Mouse (Mus musculus) heart, embryonic 11.5 days (tissue): ENCODE data around the gene Dnajb13. TPM values are rescaled to one million over a fixed set of nuclear protein-coding genes. Genes with fewer than 3 reads are reported as not detected.

Source experiments
- ATAC-seq: fragments of 200-750 bp; cut with Nextera tagmentation; replicated peaks from 2 replicates; pipeline ENCODE4 v1.8.0; 2017; ENCODE audit warnings: moderate library complexity; ENCODE audit not compliant: insufficient number of reproducible peaks, low FRiP score, low TSS enrichment
- H3K27ac ChIP-seq: fragments of 300-500 bp; sonication (generic); 2 replicates; pipeline ENCODE4 v1.5.1; 2014; ENCODE audit warnings: mild to moderate bottlenecking, low read depth, low read length
- H3K27me3 ChIP-seq: fragments of 300-500 bp; sonication (generic); 2 replicates; pipeline ENCODE4 v1.6.1; 2014; ENCODE audit warnings: mild to moderate bottlenecking, low read length, mixed read lengths; ENCODE audit not compliant: control insufficient read depth, insufficient read depth
- H3K36me3 ChIP-seq: fragments of 300-500 bp; sonication (generic); 2 replicates; pipeline ENCODE4 v1.6.1; 2014; ENCODE audit warnings: mild to moderate bottlenecking, low read length, moderate library complexity, mixed read lengths; ENCODE audit not compliant: control insufficient read depth, insufficient read depth
- H3K4me1 ChIP-seq: fragments of 300-500 bp; sonication (generic); 2 replicates; pipeline ENCODE4 v1.6.1; 2014; ENCODE audit warnings: low read length; ENCODE audit not compliant: control insufficient read depth, insufficient read depth
- H3K4me2 ChIP-seq: fragments of 300-500 bp; sonication (generic); 2 replicates; pipeline ENCODE4 v1.6.1; 2014; ENCODE audit warnings: mild to moderate bottlenecking, moderate library complexity
- H3K4me3 ChIP-seq: fragments of 300-500 bp; sonication (generic); 2 replicates; pipeline ENCODE4 v1.5.1; 2014; ENCODE audit warnings: low read depth, low read length
- H3K9ac ChIP-seq: fragments of 300-500 bp; sonication (generic); 2 replicates; pipeline ENCODE4 v1.6.1; 2014; ENCODE audit warnings: mild to moderate bottlenecking, low read depth, low read length, moderate library complexity
- H3K9me3 ChIP-seq: fragments of 300-500 bp; sonication (generic); replicated peaks from 2 replicates; pipeline ENCODE4 v1.6.1; 2016; ENCODE audit warnings: low read length; ENCODE audit not compliant: control insufficient read depth
- WGBS: fragments of 180-500 bp; shearing (Covaris S2); extraction: QIAGEN DNeasy Blood & Tissue Kit; methylation state at CpG from one replicate; pipeline ENCODE4 v1.1.7; 2014; ENCODE audit not compliant: insufficient replicate concordance; 5-methylcytosine and 5-hydroxymethylcytosine counted together
- polyA plus RNA-seq: library from polyadenylated mRNA; unstranded; fragments of >200 nt; fragmentation: Nextera tagmentation; extraction: Ambion mirVana; gene quantifications from 2 replicates; pipeline ENCODE4 v1.2.1, GENCODE M21; 2014

Gene Dnajb13
- polyA plus RNA-seq, 1 experiment from 2014 or later: 0.19 TPM

DNA sequence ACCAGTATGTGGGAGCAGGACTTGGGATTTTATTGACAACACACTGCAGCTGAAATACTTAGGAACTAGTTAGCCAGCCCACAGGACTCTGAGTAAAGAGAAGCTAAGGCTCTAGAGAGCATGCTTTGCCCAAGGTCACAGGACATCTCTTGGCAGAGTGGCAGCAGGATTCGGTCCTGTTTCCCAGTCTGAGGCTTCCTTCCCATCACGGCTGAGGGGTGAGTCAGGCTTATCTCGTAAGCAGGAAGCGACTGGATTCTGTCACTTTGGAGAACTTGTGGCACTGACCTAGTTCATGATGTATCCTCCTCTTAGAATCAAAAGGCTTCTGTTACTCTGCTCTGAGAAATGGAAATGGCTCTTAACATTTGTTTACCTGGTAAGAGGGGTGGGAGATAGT, 32.9 kb upstream of the Dnajb13 start:
- no peak overlapping the region for H3K9ac ChIP-seq

GRCm38 (mm10) chr7:100544437-100544836, 29.7 kb upstream of the Dnajb13 start:
- Histone ChIP-seq H3K4me2 (no peak overlapping the region), H3K27ac (no peak overlapping the region), H3K9ac (no peak overlapping the region), H3K4me3 (no peak overlapping the region), H3K4me1 (peaks cover 10% of the 10 kb centered on the region), H3K9me3 (no peaks in the 10 kb centered on the region), H3K27me3 (no peaks in the 10 kb centered on the region), H3K36me3 (peaks cover 7% of the 10 kb centered on the region)
- 34% methylated on average over 1 of the region's 1 CpGs for WGBS
- ATAC-seq: no peak

More for the DNA sequence above, 32.9 kb upstream of the Dnajb13 start:
- Histone ChIP-seq H3K4me1 (peaks cover 16% of the 10 kb centered on the region), H3K9me3 (no peaks in the 10 kb centered on the region), H3K36me3 (0 out of 2 replicates have a peak, but pooled peaks cover 3% of the 10 kb centered on the region), H3K27me3 (no peaks in the 10 kb centered on the region), H3K4me2 (no peak overlapping the region), H3K4me3 (no peak overlapping the region), H3K27ac (peak overlapping the region; percentile 51)
- 17% methylated on average over 4 of the region's 4 CpGs for WGBS
- ATAC-seq: no peak; the same call in 1 of the 2 replicates

DNA sequence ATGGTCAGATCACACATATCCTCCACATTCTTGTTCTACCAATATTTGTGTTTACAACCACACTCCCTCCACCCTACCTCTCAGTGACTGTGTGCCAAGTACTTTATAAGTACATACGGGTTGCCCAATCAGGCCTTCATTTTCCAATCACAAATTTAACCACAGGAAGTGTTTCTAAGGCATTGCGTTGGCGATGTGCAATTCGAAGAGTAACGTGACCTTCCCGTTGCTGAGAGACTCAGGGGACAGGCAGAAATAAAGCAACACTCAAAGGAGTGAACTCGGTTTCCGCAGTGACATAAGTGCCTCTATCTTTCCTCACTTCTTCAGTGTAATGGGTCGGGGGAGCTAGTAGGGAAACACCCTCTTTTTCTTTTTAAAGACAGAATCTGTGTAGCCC, 24.8 kb upstream of the Dnajb13 start:
- H3K27me3 ChIP-seq: no peaks in the 10 kb centered on the region
- H3K4me1 ChIP-seq: peaks cover 9% of the 10 kb centered on the region; the same call in 1 of the 2 replicates
- 92% methylated on average over 9 of the region's 9 CpGs for WGBS
- no peak for ATAC-seq
- H3K9ac ChIP-seq: no peak overlapping the region
- H3K9me3 ChIP-seq: no peaks in the 10 kb centered on the region
- no peak overlapping the region for H3K27ac ChIP-seq
- no peak overlapping the region for H3K4me3 ChIP-seq
- peaks cover 12% of the 10 kb centered on the region for H3K36me3 ChIP-seq
- no peak overlapping the region for H3K4me2 ChIP-seq

DNA sequence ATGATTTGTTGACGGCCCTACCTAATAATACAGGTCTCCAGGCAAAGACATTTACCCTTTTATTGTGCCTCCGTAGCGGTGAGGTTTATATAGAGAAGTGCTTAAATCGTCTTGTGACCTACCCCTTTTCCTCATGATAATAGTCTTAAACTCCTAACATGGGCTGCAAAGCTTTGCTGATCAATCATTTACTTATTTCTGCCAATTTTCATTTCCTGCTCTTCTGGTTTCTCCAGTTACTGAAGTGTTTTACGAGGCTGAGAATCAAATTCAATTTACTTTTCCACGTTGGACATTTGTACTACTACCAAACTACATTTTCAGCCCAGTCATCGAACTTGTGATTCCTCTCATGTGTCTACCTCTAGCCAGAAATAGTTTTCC, 22.8 kb upstream of the Dnajb13 start:
- no peaks in the 10 kb centered on the region for H3K9me3 ChIP-seq
- 30% methylated on average over 7 of the region's 7 CpGs for WGBS
- ATAC-seq: no peak
- peaks cover 12% of the 10 kb centered on the region for H3K36me3 ChIP-seq
- H3K9ac ChIP-seq: peak overlapping the region; percentile 87
- no peaks in the 10 kb centered on the region for H3K27me3 ChIP-seq
- H3K4me2 ChIP-seq: peak overlapping the region; percentile 81
- peaks cover 9% of the 10 kb centered on the region; the same call in 1 of the 2 replicates for H3K4me1 ChIP-seq
- H3K4me3 ChIP-seq: peak overlapping the region; percentile 78
- H3K27ac ChIP-seq: peak overlapping the region; percentile 73; the same call in 1 of the 2 replicates

- Histone ChIP-seq H3K4me3 (peak within 1 kb of the TSS; percentile 78), H3K36me3 (peaks cover 12% of the 10 kb centered on the region), H3K4me2 (peak within 1 kb of the TSS; percentile 81), H3K4me1 (peaks cover 9% of the 10 kb centered on the region; the same call in 1 of the 2 replicates), H3K9ac (peak within 1 kb of the TSS; percentile 87), H3K27ac (peak within 1 kb of the TSS; percentile 73), H3K9me3 (no peaks in the 10 kb centered on the region), H3K27me3 (no peaks in the 10 kb centered on the region)
- peak; percentile 96 for ATAC-seq
- WGBS: under 1% methylated on average over 33 of the region's 33 CpGs
Observed at GRCm38 (mm10) chr7:100536804-100537518, 22.2 kb upstream of the Dnajb13 start, which contains the start of gene Coa4. Coa4 (plus strand) TSS chr7:100537071.

DNA sequence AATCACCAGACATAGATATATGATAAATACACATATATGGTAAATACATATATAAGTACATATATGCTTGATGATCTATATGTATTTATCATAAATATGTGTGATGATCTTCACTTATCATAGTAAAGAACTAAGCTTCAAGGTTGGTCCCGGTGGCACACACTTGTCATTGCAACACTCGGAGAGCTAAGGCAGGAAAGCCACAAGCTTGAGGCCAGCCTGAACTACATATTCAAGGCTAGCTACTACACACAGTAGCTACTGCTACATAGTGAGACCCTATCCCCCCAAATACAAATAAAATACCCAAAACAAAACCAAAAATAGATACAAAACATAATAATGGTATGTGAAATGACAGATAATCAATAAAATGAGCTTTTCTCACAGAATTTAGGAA, 21.1 kb upstream of the Dnajb13 start:
- Histone ChIP-seq H3K4me1 (peaks cover 9% of the 10 kb centered on the region; the same call in 1 of the 2 replicates), H3K4me3 (no peak overlapping the region; the same call in 1 of the 2 replicates), H3K27ac (no peak overlapping the region), H3K36me3 (peaks cover 12% of the 10 kb centered on the region), H3K9me3 (no peaks in the 10 kb centered on the region), H3K27me3 (no peaks in the 10 kb centered on the region), H3K4me2 (peak overlapping the region; percentile 81), H3K9ac (no peak overlapping the region)
- ATAC-seq: no peak
- WGBS: 74% methylated on average over 2 of the region's 2 CpGs

GRCm38 (mm10) chr7:100534216-100534615, 19.5 kb upstream of the Dnajb13 start:
- Histone ChIP-seq H3K4me3 (no peak overlapping the region), H3K36me3 (peaks cover 4% of the 10 kb centered on the region; the same call in 1 of the 2 replicates), H3K27me3 (no peaks in the 10 kb centered on the region), H3K27ac (no peak overlapping the region), H3K9ac (no peak overlapping the region), H3K4me2 (no peak overlapping the region), H3K4me1 (peaks cover 9% of the 10 kb centered on the region; the same call in 1 of the 2 replicates), H3K9me3 (no peaks in the 10 kb centered on the region)
- 86% methylated on average over 3 of the region's 3 CpGs for WGBS
- no peak for ATAC-seq

DNA sequence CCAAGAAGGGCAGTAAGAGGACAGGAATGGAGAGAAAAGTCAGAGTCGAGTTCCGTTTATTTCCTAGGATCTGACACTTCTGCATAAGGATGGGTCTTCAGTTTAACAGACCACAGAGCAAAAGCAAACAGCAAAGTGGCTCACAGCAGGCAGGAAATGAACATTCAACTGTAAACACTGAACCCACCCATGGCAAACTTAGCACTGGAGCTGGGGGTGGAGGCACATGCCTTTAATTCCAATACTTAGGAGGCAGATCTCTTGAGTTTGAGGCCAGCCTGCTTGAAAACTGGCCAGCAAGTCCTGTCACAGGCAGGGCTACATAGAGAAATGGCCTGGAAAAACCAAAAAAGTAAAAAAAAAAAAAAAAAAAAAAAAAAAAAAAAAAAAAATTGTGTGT, 18.7 kb upstream of the Dnajb13 start:
- H3K27me3 ChIP-seq: no peaks in the 10 kb centered on the region

More for the DNA sequence above, 18.7 kb upstream of the Dnajb13 start:
- H3K4me3 ChIP-seq: no peak overlapping the region
- no peak overlapping the region for H3K27ac ChIP-seq
- no peaks in the 10 kb centered on the region for H3K9me3 ChIP-seq
- H3K36me3 ChIP-seq: no peaks in the 10 kb centered on the region
- no peak for ATAC-seq
- 56% methylated on average over 2 of the region's 2 CpGs for WGBS
- peaks cover 9% of the 10 kb centered on the region; the same call in 1 of the 2 replicates for H3K4me1 ChIP-seq
- H3K9ac ChIP-seq: no peak overlapping the region
- H3K4me2 ChIP-seq: no peak overlapping the region
